Mouse (Mus musculus) limb, embryonic 12.5 days (tissue): ENCODE data around the gene Myl4. TPM values are rescaled to one million over a fixed set of nuclear protein-coding genes. Genes with fewer than 3 reads are reported as not detected.

Source experiments
- ATAC-seq: fragments of 200-750 bp; cut with Nextera tagmentation; 2 replicates; pipeline ENCODE4 v1.8.0; 2017; ENCODE audit warnings: low read depth, moderate TSS enrichment; ENCODE audit not compliant: insufficient number of reproducible peaks, insufficient read depth, low FRiP score, low TSS enrichment
- H3K27ac ChIP-seq: fragments of 300-500 bp; sonication (generic); 2 replicates; pipeline ENCODE4 v1.5.1; 2016; ENCODE audit warnings: mild to moderate bottlenecking, moderate library complexity
- H3K27me3 ChIP-seq: fragments of 300-500 bp; sonication (generic); 2 replicates; pipeline ENCODE4 v1.6.1; 2016; ENCODE audit warnings: mild to moderate bottlenecking, moderate library complexity
- H3K36me3 ChIP-seq: fragments of 300-500 bp; sonication (generic); 2 replicates; pipeline ENCODE4 v1.6.1; 2016; ENCODE audit warnings: mild to moderate bottlenecking, moderate library complexity
- H3K4me1 ChIP-seq: fragments of 300-500 bp; sonication (generic); replicated peaks from 2 replicates; pipeline ENCODE4 v1.6.1; 2016
- H3K4me2 ChIP-seq: fragments of 300-500 bp; sonication (generic); 2 replicates; pipeline ENCODE4 v1.6.1; 2016; ENCODE audit warnings: mild to moderate bottlenecking, moderate library complexity
- H3K4me3 ChIP-seq: fragments of 300-500 bp; sonication (generic); replicated peaks from 2 replicates; pipeline ENCODE4 v1.5.1; 2016; ENCODE audit warnings: mild to moderate bottlenecking
- H3K9ac ChIP-seq: fragments of 300-500 bp; sonication (generic); replicated peaks from 2 replicates; pipeline ENCODE4 v1.6.1; 2016; ENCODE audit warnings: mild to moderate bottlenecking, moderate library complexity
- H3K9me3 ChIP-seq: fragments of 300-500 bp; sonication (generic); 2 replicates; pipeline ENCODE4 v1.6.1; 2016; ENCODE audit warnings: mild to moderate bottlenecking, moderate library complexity
- WGBS: fragments of 180-500 bp; shearing (Covaris S2); methylation state at CpG from one replicate; pipeline ENCODE4 v1.1.7; 2016; 5-methylcytosine and 5-hydroxymethylcytosine counted together
- polyA plus RNA-seq: library from polyadenylated mRNA; unstranded; fragments of >200 nt; fragmentation: Nextera tagmentation; extraction: Ambion mirVana; gene quantifications from 2 replicates; pipeline ENCODE4 v1.2.1, GENCODE M21; 2016

Gene Myl4
- polyA plus RNA-seq, 1 experiment from 2014 or later = 40.3 TPM

- ATAC-seq = no peak
- WGBS = 65% methylated on average over 13 of the region's 13 CpGs
- Histone ChIP-seq H3K4me2 (no peak overlapping the region), H3K36me3 (no peaks in the 10 kb centered on the region), H3K27me3 (0 out of 2 replicates have a peak, but pooled peaks cover 3% of the 10 kb centered on the region), H3K9me3 (peaks cover 3% of the 10 kb centered on the region; the same call in 1 of the 2 replicates), H3K9ac (no peak overlapping the region), H3K4me3 (no peak overlapping the region), H3K4me1 (peaks cover 9% of the 10 kb centered on the region), H3K27ac (no peak overlapping the region)
Measured at GRCm38 (mm10) chr11:104582630-104583364, 32.3 kb downstream of the Myl4 start.

GRCm38 (mm10) chr11:104585495-104585894 is 35.0 kb downstream of the Myl4 start:
- Histone ChIP-seq H3K27ac (no peak overlapping the region), H3K9me3 (peaks cover 15% of the 10 kb centered on the region), H3K4me2 (no peak overlapping the region), H3K4me3 (no peak overlapping the region), H3K36me3 (no peaks in the 10 kb centered on the region), H3K27me3 (0 out of 2 replicates have a peak, but pooled peaks cover 3% of the 10 kb centered on the region), H3K4me1 (0 out of 2 replicates have a peak, but pooled peaks cover 4% of the 10 kb centered on the region), H3K9ac (no peak overlapping the region)
- no peak for ATAC-seq
- WGBS = 75% methylated on average over 5 of the region's 5 CpGs

GRCm38 (mm10) chr11:104587904-104588303 is 37.4 kb downstream of the Myl4 start:
- Histone ChIP-seq H3K4me3 (no peak overlapping the region), H3K27ac (no peak overlapping the region), H3K27me3 (0 out of 2 replicates have a peak, but pooled peaks cover 3% of the 10 kb centered on the region), H3K9me3 (peaks cover 15% of the 10 kb centered on the region), H3K4me1 (no peaks in the 10 kb centered on the region), H3K4me2 (no peak overlapping the region), H3K9ac (no peak overlapping the region), H3K36me3 (no peaks in the 10 kb centered on the region)
- no peak for ATAC-seq
- 94% methylated on average over 9 of the region's 9 CpGs for WGBS

GRCm38 (mm10) chr11:104588513-104588912 is 38.0 kb downstream of the Myl4 start:
- no peak for ATAC-seq
- Histone ChIP-seq H3K27me3 (0 out of 2 replicates have a peak, but pooled peaks cover 3% of the 10 kb centered on the region), H3K9ac (no peak overlapping the region), H3K4me1 (no peaks in the 10 kb centered on the region), H3K36me3 (no peaks in the 10 kb centered on the region), H3K27ac (no peak overlapping the region), H3K4me2 (no peak overlapping the region), H3K9me3 (peaks cover 15% of the 10 kb centered on the region), H3K4me3 (no peak overlapping the region)
- WGBS = 94% methylated on average over 2 of the region's 2 CpGs

- no peak overlapping the region for H3K4me3 ChIP-seq
- H3K27ac ChIP-seq = no peak overlapping the region
- peaks cover 15% of the 10 kb centered on the region for H3K9me3 ChIP-seq
- ATAC-seq = no peak
- 88% methylated on average over 1 of the region's 1 CpGs for WGBS
- H3K27me3 ChIP-seq = 0 out of 2 replicates have a peak, but pooled peaks cover 3% of the 10 kb centered on the region
- H3K4me1 ChIP-seq = no peaks in the 10 kb centered on the region
- H3K9ac ChIP-seq = no peak overlapping the region
- H3K36me3 ChIP-seq = no peaks in the 10 kb centered on the region
- no peak overlapping the region for H3K4me2 ChIP-seq
Measured at GRCm38 (mm10) chr11:104589570-104589969, 39.1 kb downstream of the Myl4 start.

GRCm38 (mm10) chr11:104590148-104590547 is 39.7 kb downstream of the Myl4 start:
- Histone ChIP-seq H3K27ac (no peak overlapping the region), H3K27me3 (no peaks in the 10 kb centered on the region), H3K9ac (no peak overlapping the region), H3K9me3 (peaks cover 15% of the 10 kb centered on the region), H3K4me3 (no peak overlapping the region), H3K36me3 (no peaks in the 10 kb centered on the region), H3K4me1 (no peaks in the 10 kb centered on the region), H3K4me2 (no peak overlapping the region)
- ATAC-seq = no peak
- WGBS = 2% methylated on average over 8 of the region's 8 CpGs

- H3K9me3 ChIP-seq = peaks cover 15% of the 10 kb centered on the region
- H3K4me3 ChIP-seq = no peak overlapping the region
- ATAC-seq = no peak
- no peak overlapping the region for H3K4me2 ChIP-seq
- H3K36me3 ChIP-seq = no peaks in the 10 kb centered on the region
- no peaks in the 10 kb centered on the region for H3K4me1 ChIP-seq
- H3K27me3 ChIP-seq = no peaks in the 10 kb centered on the region
- no peak overlapping the region for H3K27ac ChIP-seq
- H3K9ac ChIP-seq = no peak overlapping the region
- 69% methylated on average over 13 of the region's 13 CpGs for WGBS
Measured at GRCm38 (mm10) chr11:104592066-104592835, 41.8 kb downstream of the Myl4 start.

GRCm38 (mm10) chr11:104596365-104596764 is 45.9 kb downstream of the Myl4 start:
- Histone ChIP-seq H3K27ac (no peak overlapping the region), H3K4me3 (no peak overlapping the region), H3K4me2 (no peak overlapping the region), H3K36me3 (no peaks in the 10 kb centered on the region), H3K9me3 (no peaks in the 10 kb centered on the region), H3K27me3 (no peaks in the 10 kb centered on the region; the same call in 1 of the 2 replicates), H3K9ac (no peak overlapping the region), H3K4me1 (no peaks in the 10 kb centered on the region)
- ATAC-seq = no peak
- 89% methylated on average over 10 of the region's 10 CpGs for WGBS

- no peak overlapping the region for H3K27ac ChIP-seq
- no peak overlapping the region for H3K4me3 ChIP-seq
- H3K4me1 ChIP-seq = no peaks in the 10 kb centered on the region
- peaks cover 2% of the 10 kb centered on the region for H3K27me3 ChIP-seq
- no peak overlapping the region for H3K4me2 ChIP-seq
- no peak for ATAC-seq
- 90% methylated on average over 13 of the region's 13 CpGs for WGBS
- H3K36me3 ChIP-seq = no peaks in the 10 kb centered on the region
- no peaks in the 10 kb centered on the region for H3K9me3 ChIP-seq
- H3K9ac ChIP-seq = no peak overlapping the region
Measured at GRCm38 (mm10) chr11:104599265-104599945, 48.9 kb downstream of the Myl4 start.

- Histone ChIP-seq H3K27me3 (peaks cover 10% of the 10 kb centered on the region), H3K9ac (no peak overlapping the region), H3K27ac (no peak overlapping the region), H3K4me3 (no peak overlapping the region), H3K36me3 (no peaks in the 10 kb centered on the region), H3K9me3 (no peaks in the 10 kb centered on the region), H3K4me1 (no peaks in the 10 kb centered on the region), H3K4me2 (no peak overlapping the region)
- no peak for ATAC-seq
- 60% methylated on average over 4 of the region's 4 CpGs for WGBS
Measured at GRCm38 (mm10) chr11:104600675-104601074, 50.2 kb downstream of the Myl4 start.

- Histone ChIP-seq H3K27ac (no peak overlapping the region), H3K9me3 (no peaks in the 10 kb centered on the region), H3K4me2 (no peak overlapping the region), H3K36me3 (no peaks in the 10 kb centered on the region), H3K4me3 (no peak overlapping the region), H3K27me3 (peaks cover 38% of the 10 kb centered on the region), H3K9ac (no peak overlapping the region), H3K4me1 (peaks cover 7% of the 10 kb centered on the region)
- 53% methylated on average over 6 of the region's 6 CpGs for WGBS
- ATAC-seq = no peak
Measured at GRCm38 (mm10) chr11:104604192-104604591, 53.7 kb downstream of the Myl4 start.
